Mouse (Mus musculus): ENCODE measurements around the gene Astn2. TPM values are rescaled to one million over a fixed set of nuclear protein-coding genes. Genes with fewer than 3 reads are reported as not detected.

Gene Astn2
- polyA plus RNA-seq, 1 experiment from 2014 or later, result 0.15 TPM

- Histone ChIP-seq H3K36me3 (no peaks in the 10 kb centered on the region), H3K9ac (0 out of 2 replicates have a peak overlapping the region, but pooled peaks have one; percentile 50), H3K4me2 (peak overlapping the region; percentile 64), H3K27ac (ENCODE audit: poor library complexity, severe bottlenecking) (peak overlapping the region; percentile 59), H3K9me3 (replicated peaks) (no peaks in the 10 kb centered on the region), H3K4me3 (peak overlapping the region; percentile 26), H3K4me1 (replicated peaks) (peaks cover 44% of the 10 kb centered on the region), H3K27me3 (replicated peaks) (no peaks in the 10 kb centered on the region)
- no peak for ATAC-seq (ENCODE audit: insufficient number of reproducible peaks, low FRiP score)
- 19% methylated on average over 10 of the region's 10 CpGs for WGBS
Observed at GRCm38 (mm10) chr4:65607184-65607631, 797.2 kb downstream of the Astn2 start.

DNA sequence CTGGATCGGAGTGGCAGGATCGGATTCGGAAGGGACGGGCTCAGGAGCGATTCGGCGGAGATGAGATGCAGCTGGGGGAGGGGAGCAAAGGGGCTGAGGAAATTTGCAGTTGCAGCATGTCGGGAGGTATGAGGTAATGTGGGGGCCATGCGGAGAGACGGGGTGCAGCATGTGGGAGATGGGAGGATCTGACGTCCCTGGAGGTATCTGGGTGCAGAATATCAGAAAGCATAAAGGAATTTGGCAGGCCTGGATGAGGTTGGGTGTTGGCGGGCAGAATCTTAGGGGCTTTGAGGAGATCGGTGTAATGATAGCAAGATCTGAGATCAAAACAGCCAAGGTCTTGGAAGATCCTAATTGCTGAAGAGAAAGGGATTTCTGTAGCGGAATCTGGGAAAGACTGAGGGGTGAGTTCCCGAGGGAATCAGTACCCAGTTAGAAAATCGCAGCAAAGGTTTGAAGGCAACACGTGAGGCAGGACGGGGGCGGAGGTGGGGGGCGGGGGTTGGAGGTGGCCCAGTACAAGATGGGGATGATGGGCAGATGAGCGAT, 799.2 kb downstream of the Astn2 start:
- Histone ChIP-seq H3K27ac (ENCODE audit: poor library complexity, severe bottlenecking) (peak overlapping the region; percentile 54; the same call in 1 of the 2 replicates), H3K9ac (peak overlapping the region; percentile 94)

DNA sequence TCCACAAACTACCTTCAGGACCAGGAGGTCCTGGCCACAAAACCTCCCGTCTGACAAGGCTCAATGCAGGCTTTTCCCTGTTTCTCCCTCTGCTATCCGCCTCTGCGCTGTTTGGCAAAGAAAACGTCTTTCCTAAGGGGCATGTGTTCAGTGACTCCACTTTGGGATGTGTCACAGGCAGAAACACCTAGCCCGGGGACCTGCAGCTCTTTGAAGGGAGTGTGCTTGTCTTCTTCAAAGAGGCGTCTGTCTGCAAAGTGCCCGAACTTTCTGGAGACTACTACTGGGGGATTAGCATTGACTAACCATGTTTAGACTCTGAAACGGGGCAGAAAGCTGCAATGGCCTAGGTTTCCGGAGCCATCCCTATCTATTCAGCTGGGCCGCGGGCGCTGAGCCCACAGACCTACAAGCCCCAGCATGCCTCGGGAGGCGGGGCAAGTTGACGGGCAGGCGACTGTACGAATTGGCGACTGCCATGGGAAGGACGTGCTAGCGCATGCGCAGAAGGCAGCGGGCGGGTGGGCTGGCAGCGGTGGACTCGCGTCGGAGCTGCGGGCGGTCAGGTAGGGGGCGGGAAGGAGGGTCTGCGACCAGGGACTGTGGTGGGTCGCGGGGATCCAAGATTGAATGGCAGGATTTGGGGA, 799.8 kb downstream of the Astn2 start, which contains the start of gene Trim32:
TSS of gene Trim32 (plus strand) at position 483 of the 647 bp plus-strand sequence.
- Histone ChIP-seq H3K27ac (ENCODE audit: poor library complexity, severe bottlenecking) (peak within 1 kb of the TSS; percentile 54; the same call in 1 of the 2 replicates), H3K9me3 (replicated peaks) (no peaks in the 10 kb centered on the region), H3K4me3 (peak within 1 kb of the TSS; percentile 90), H3K9ac (peak within 1 kb of the TSS; percentile 94), H3K36me3 (no peaks in the 10 kb centered on the region), H3K4me1 (replicated peaks) (peaks cover 37% of the 10 kb centered on the region), H3K4me2 (peak within 1 kb of the TSS; percentile 88), H3K27me3 (replicated peaks) (no peaks in the 10 kb centered on the region)
- peak; percentile 93 for ATAC-seq (ENCODE audit: insufficient number of reproducible peaks, low FRiP score)
- 2% methylated on average over 33 of the region's 33 CpGs for WGBS

More for the DNA sequence above, 799.2 kb downstream of the Astn2 start:
- Histone ChIP-seq H3K4me3 (peak overlapping the region; percentile 90), H3K4me1 (replicated peaks) (peaks cover 41% of the 10 kb centered on the region), H3K9me3 (replicated peaks) (no peaks in the 10 kb centered on the region), H3K4me2 (peak overlapping the region; percentile 88), H3K36me3 (no peaks in the 10 kb centered on the region), H3K27me3 (replicated peaks) (no peaks in the 10 kb centered on the region)
- WGBS, result under 1% methylated on average over 21 of the region's 21 CpGs
- peak; percentile 67 for ATAC-seq (ENCODE audit: insufficient number of reproducible peaks, low FRiP score)

- Histone ChIP-seq H3K27ac (ENCODE audit: poor library complexity, severe bottlenecking) (no peak overlapping the region), H3K9me3 (replicated peaks) (no peaks in the 10 kb centered on the region), H3K4me1 (replicated peaks) (no peaks in the 10 kb centered on the region), H3K36me3 (no peaks in the 10 kb centered on the region), H3K9ac (no peak overlapping the region), H3K4me3 (no peak overlapping the region), H3K4me2 (no peak overlapping the region), H3K27me3 (replicated peaks) (no peaks in the 10 kb centered on the region)
- ATAC-seq (ENCODE audit: insufficient number of reproducible peaks, low FRiP score), result no peak
- WGBS, result 62% methylated on average over 5 of the region's 5 CpGs
Observed at GRCm38 (mm10) chr4:65594601-65595369, 809.6 kb downstream of the Astn2 start.

GRCm38 (mm10) chr4:65589780-65590179, 814.6 kb downstream of the Astn2 start:
- no peak for ATAC-seq (ENCODE audit: insufficient number of reproducible peaks, low FRiP score)
- H3K4me2 ChIP-seq, result no peak overlapping the region
- H3K9ac ChIP-seq, result no peak overlapping the region
- no peaks in the 10 kb centered on the region for H3K36me3 ChIP-seq
- peaks cover 8% of the 10 kb centered on the region; the same call in 1 of the 2 replicates for H3K4me1 ChIP-seq (replicated peaks)
- no peak overlapping the region for H3K4me3 ChIP-seq
- no peaks in the 10 kb centered on the region for H3K27me3 ChIP-seq (replicated peaks)
- no peak overlapping the region for H3K27ac ChIP-seq (ENCODE audit: poor library complexity, severe bottlenecking)
- no peaks in the 10 kb centered on the region for H3K9me3 ChIP-seq (replicated peaks)

DNA sequence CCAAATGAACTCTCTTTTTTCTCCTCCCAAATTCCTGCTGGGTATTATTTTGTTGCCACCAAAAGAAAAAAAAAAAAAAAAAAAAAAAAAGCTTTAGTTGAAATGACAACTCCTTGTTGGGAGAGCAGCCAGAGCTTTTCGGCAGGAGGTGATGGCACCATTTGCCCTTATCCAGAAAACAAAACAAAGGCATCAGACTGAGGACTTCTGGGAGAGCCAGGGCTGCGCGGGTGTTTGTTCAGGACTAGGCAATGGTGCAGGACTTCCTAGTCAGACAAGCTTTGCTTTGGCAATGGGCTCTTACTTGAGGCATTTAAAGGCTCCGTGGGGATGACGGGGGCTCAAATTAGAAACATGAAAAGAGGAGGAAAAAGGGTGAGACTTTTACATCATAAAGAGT, 817.5 kb downstream of the Astn2 start:
- Histone ChIP-seq H3K9me3 (replicated peaks) (no peaks in the 10 kb centered on the region), H3K27me3 (replicated peaks) (no peaks in the 10 kb centered on the region), H3K36me3 (no peaks in the 10 kb centered on the region), H3K4me3 (no peak overlapping the region), H3K4me2 (no peak overlapping the region), H3K4me1 (replicated peaks) (peaks cover 8% of the 10 kb centered on the region; the same call in 1 of the 2 replicates), H3K9ac (no peak overlapping the region), H3K27ac (ENCODE audit: poor library complexity, severe bottlenecking) (no peak overlapping the region)
- 37% methylated on average over 5 of the region's 5 CpGs for WGBS
- ATAC-seq (ENCODE audit: insufficient number of reproducible peaks, low FRiP score), result no peak

DNA sequence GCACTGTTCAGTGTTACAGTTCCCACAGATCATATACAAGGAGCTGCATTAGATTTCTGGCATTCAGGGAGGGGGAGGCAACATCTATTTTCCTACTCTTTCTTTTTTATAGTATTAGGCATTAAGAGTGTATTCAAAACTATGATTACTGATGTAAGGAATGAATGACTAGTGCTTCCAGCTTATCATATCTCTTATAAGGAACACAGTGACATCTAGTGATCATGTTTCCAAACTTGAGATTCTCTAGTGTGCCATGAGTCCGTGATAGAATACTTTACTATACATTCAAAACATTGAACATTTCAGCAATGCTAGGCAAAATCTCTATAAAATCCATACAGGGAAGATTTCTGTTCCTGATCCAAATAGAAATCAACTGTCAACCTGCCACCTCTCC, 824.2 kb downstream of the Astn2 start:
- no peaks in the 10 kb centered on the region for H3K4me1 ChIP-seq (replicated peaks)
- no peak overlapping the region for H3K27ac ChIP-seq (ENCODE audit: poor library complexity, severe bottlenecking)
- H3K9me3 ChIP-seq (replicated peaks), result no peaks in the 10 kb centered on the region
- no peak overlapping the region for H3K9ac ChIP-seq
- H3K27me3 ChIP-seq (replicated peaks), result no peaks in the 10 kb centered on the region
- H3K4me2 ChIP-seq, result no peak overlapping the region
- no peaks in the 10 kb centered on the region for H3K36me3 ChIP-seq
- ATAC-seq (ENCODE audit: insufficient number of reproducible peaks, low FRiP score), result no peak
- no peak overlapping the region for H3K4me3 ChIP-seq
- 65% methylated on average over 1 of the region's 1 CpGs for WGBS

DNA sequence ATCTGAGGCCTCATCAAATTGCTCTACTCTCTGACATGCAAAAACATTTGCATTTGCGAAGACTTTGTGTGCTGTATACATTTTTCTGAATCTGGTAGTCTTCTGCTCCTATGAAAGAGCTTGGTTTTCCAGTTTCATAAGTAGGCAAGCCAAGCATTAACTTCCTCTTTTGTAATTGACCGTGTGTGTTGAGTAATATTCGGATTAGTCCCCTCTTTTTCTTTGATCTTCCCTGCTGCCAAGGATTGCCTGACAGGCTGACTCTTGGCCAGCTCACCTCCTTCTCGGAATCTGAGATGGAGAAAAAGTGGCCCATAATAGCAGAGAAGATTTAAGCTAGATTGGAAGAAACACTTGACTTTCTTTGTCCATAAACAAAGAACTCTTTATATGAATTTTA, 838.9 kb downstream of the Astn2 start:
- Histone ChIP-seq H3K36me3 (no peaks in the 10 kb centered on the region), H3K9ac (no peak overlapping the region), H3K4me2 (no peak overlapping the region), H3K4me3 (no peak overlapping the region), H3K27me3 (replicated peaks) (no peaks in the 10 kb centered on the region), H3K9me3 (replicated peaks) (no peaks in the 10 kb centered on the region), H3K27ac (ENCODE audit: poor library complexity, severe bottlenecking) (no peak overlapping the region), H3K4me1 (replicated peaks) (no peaks in the 10 kb centered on the region)
- no peak for ATAC-seq (ENCODE audit: insufficient number of reproducible peaks, low FRiP score)
- 75% methylated on average over 4 of the region's 4 CpGs for WGBS

- WGBS, result 49% methylated on average over 6 of the region's 6 CpGs
- no peak overlapping the region for H3K4me2 ChIP-seq
- H3K4me3 ChIP-seq, result no peak overlapping the region
- H3K9me3 ChIP-seq (replicated peaks), result no peaks in the 10 kb centered on the region
- H3K36me3 ChIP-seq, result no peaks in the 10 kb centered on the region
- no peak overlapping the region for H3K27ac ChIP-seq (ENCODE audit: poor library complexity, severe bottlenecking)
- 0 out of 2 replicates have a peak, but pooled peaks cover 2% of the 10 kb centered on the region for H3K4me1 ChIP-seq (replicated peaks)
- ATAC-seq (ENCODE audit: insufficient number of reproducible peaks, low FRiP score), result no peak
- no peaks in the 10 kb centered on the region for H3K27me3 ChIP-seq (replicated peaks)
- no peak overlapping the region for H3K9ac ChIP-seq
Observed at GRCm38 (mm10) chr4:65548561-65548960, 855.9 kb downstream of the Astn2 start.

DNA sequence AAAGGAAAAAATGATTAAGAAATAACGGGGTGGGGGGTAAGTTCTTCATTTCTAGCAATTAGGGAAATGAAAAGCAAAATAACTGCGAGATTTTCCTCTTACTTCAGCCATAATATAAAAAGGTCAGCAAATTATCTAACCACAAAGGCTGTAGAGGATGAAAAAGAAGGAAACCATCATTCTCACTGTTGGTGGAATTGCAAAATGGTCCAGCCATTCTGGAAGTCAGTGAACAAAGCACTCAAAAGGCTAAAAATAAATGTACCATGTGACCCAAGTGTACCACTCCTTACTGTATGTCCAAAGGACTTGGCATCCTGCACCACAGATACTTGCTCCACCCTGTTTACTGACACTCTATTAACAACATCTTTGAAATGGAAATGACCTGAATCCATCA, 858.8 kb downstream of the Astn2 start:
- no peaks in the 10 kb centered on the region for H3K9me3 ChIP-seq (replicated peaks)

GRCm38 (mm10) chr4:65532071-65532736, 872.2 kb downstream of the Astn2 start:
- no peaks in the 10 kb centered on the region for H3K4me1 ChIP-seq (replicated peaks)
- no peak overlapping the region for H3K9ac ChIP-seq
- H3K4me3 ChIP-seq, result no peak overlapping the region
- WGBS, result 67% methylated on average over 2 of the region's 2 CpGs
- H3K27me3 ChIP-seq (replicated peaks), result no peaks in the 10 kb centered on the region
- H3K4me2 ChIP-seq, result no peak overlapping the region
- no peaks in the 10 kb centered on the region for H3K9me3 ChIP-seq (replicated peaks)
- no peak overlapping the region for H3K27ac ChIP-seq (ENCODE audit: poor library complexity, severe bottlenecking)
- no peak for ATAC-seq (ENCODE audit: insufficient number of reproducible peaks, low FRiP score)
- H3K36me3 ChIP-seq, result no peaks in the 10 kb centered on the region

More for the DNA sequence above, 858.8 kb downstream of the Astn2 start:
- no peak overlapping the region for H3K9ac ChIP-seq
- 0 out of 2 replicates have a peak, but pooled peaks cover 2% of the 10 kb centered on the region for H3K4me1 ChIP-seq (replicated peaks)
- WGBS, result 58% methylated on average over 2 of the region's 2 CpGs
- no peaks in the 10 kb centered on the region for H3K27me3 ChIP-seq (replicated peaks)
- ATAC-seq (ENCODE audit: insufficient number of reproducible peaks, low FRiP score), result no peak
- no peaks in the 10 kb centered on the region for H3K36me3 ChIP-seq
- H3K27ac ChIP-seq (ENCODE audit: poor library complexity, severe bottlenecking), result no peak overlapping the region
- H3K4me3 ChIP-seq, result no peak overlapping the region
- no peak overlapping the region for H3K4me2 ChIP-seq

Measured in heart, embryonic 12.5 days (tissue).